Mouse (Mus musculus): ENCODE data around the gene Aldh3a1.

GRCm38 (mm10) chr11:61225511-61225910 is 18.2 kb downstream of the Aldh3a1 start:
- TF ChIP-seq POLR2A (IDR thresholded peaks at IDR 0.05; ENCODE audit: low read depth, low read length) (no peak), CTCF (IDR thresholded peaks at IDR 0.05; ENCODE audit: extremely low read depth, insufficient read length, insufficient replicate concordance, low read depth, low read length) (no peak)
